Mouse (Mus musculus) C2C12 (cell line): ENCODE measurements around the gene Krtap21-1. TPM values are rescaled to one million over a fixed set of nuclear protein-coding genes. Genes with fewer than 3 reads are reported as not detected.

Experiments used
- H3K27me3 ChIP-seq: one replicate; pipeline ENCODE4 v1.6.1; 2011; ENCODE audit not compliant: control insufficient read depth, insufficient read depth, insufficient read length
- H3K36me3 ChIP-seq: one replicate; pipeline ENCODE4 v1.6.1; 2011; ENCODE audit not compliant: control insufficient read depth, insufficient read depth
- H3K4me3 ChIP-seq: one replicate; pipeline ENCODE4 v1.5.1; 2011; ENCODE audit warnings: mild to moderate bottlenecking, control low read depth; ENCODE audit not compliant: poor library complexity, insufficient read depth, severe bottlenecking
- H3K79me2 ChIP-seq: one replicate; pipeline ENCODE4 v1.6.1; 2011; ENCODE audit not compliant: control insufficient read depth, insufficient read depth
- H3K79me3 ChIP-seq: one replicate; pipeline ENCODE4 v1.6.1; 2011; ENCODE audit warnings: low read depth, control low read depth
- H3ac ChIP-seq: one replicate; pipeline ENCODE3; 2011; ENCODE audit warnings: low read depth; ENCODE audit not compliant: control insufficient read depth, insufficient read length
- CEBPB ChIP-seq: IDR thresholded peaks from one replicate; pipeline ENCODE4 v1.6.1; 2011; ENCODE audit warnings: low read depth, mild to moderate bottlenecking, control low read depth, moderate library complexity
- CTCF ChIP-seq: IDR thresholded peaks from one replicate; pipeline ENCODE4 v1.5.1; 2011; ENCODE audit not compliant: control insufficient read depth, insufficient read depth, insufficient read length
- FOSL1 ChIP-seq: IDR thresholded peaks from one replicate; pipeline ENCODE4 v1.8.0; 2011; ENCODE audit warnings: mild to moderate bottlenecking, low read length; ENCODE audit not compliant: poor library complexity, insufficient read depth, severe bottlenecking
- MAX ChIP-seq: IDR thresholded peaks from one replicate; pipeline ENCODE4 v1.6.1; 2011; ENCODE audit warnings: mild to moderate bottlenecking, control low read depth
- MYOD1 ChIP-seq: IDR thresholded peaks from one replicate; pipeline ENCODE4 v1.6.1; 2011; ENCODE audit warnings: low read depth; ENCODE audit not compliant: control insufficient read depth, insufficient read length
- MYOG ChIP-seq: IDR thresholded peaks from one replicate; pipeline ENCODE4 v1.6.1; 2011; ENCODE audit not compliant: control insufficient read depth, insufficient read length; ENCODE audit errors: extremely low read depth
- USF1 ChIP-seq: IDR thresholded peaks from one replicate; pipeline ENCODE4 v1.6.1; 2011; ENCODE audit warnings: low read depth, mild to moderate bottlenecking, control low read depth, moderate library complexity
- polyA plus RNA-seq: library from polyadenylated mRNA; unstranded; fragments of >200 nt; fragmentation: generic; extraction: Trizol; gene quantifications from one replicate; pipeline ENCODE4 v1.2.1, GENCODE M21; 2012; ENCODE audit warnings: missing spikeins

Krtap21-1 gene
- polyA plus RNA-seq, 1 experiment, result not detected

DNA sequence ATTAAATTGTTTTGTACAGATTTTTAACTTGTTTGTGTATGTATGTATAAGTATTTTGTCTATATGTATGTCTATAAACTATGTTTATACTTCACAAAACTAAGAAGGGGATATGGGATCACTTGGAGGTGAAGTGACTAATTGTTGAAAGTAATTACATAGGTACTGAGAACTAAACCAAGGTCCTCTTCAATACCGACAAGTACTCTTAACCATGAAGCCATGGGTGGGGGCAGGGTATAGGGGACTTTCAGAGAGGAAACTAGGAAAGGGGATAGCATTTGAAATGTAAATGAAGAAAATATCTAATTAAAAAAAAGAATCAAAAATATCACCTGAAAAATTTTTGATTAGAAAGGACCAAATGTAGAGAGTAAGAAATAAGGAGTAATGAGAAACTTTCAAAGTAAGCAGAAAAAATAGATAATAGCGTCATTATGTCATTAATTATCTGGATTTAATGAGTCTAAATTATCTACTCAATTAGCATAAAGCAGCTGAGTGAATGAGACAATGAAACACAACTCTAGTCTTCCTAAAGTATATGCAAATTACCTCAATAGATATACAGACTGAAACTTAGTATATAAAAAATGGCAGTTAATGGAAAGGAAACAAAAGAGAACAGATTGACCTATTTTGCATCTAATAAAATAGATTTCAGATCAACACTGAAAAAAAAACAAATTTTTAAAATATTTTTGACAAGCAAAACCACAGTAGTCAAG, 30.8 kb downstream of the Krtap21-1 start:
- Histone ChIP-seq H3K27me3 (no peaks in the 10 kb centered on the region), H3ac (no peak overlapping the region), H3K79me2 (no peaks in the 10 kb centered on the region), H3K36me3 (no peaks in the 10 kb centered on the region), H3K4me3 (no peak overlapping the region), H3K79me3 (no peaks in the 10 kb centered on the region)
- TF ChIP-seq MAX (no peak), CTCF (no peak), MYOD1 (no peak), FOSL1 (no peak), MYOG (no peak), CEBPB (no peak), USF1 (no peak)

Other genes with a start within 250 kb of the Krtap21-1 start
- gene Gm9789, start 245.9 kb downstream of the Krtap21-1 start, polyA plus RNA-seq, result not detected
- not detected for gene Gm7735, start 234.4 kb downstream of the Krtap21-1 start, polyA plus RNA-seq
- gene 1110057P08Rik, start 229.1 kb downstream of the Krtap21-1 start, polyA plus RNA-seq, result not detected
- gene Krtap20-2, start 198.0 kb downstream of the Krtap21-1 start, polyA plus RNA-seq, result not detected
- gene Krtap6-2, start 16.2 kb upstream of the Krtap21-1 start, polyA plus RNA-seq, result not detected
- not detected for gene Krtap8-1, start 84.1 kb upstream of the Krtap21-1 start, polyA plus RNA-seq
- not detected for gene Krtap7-1, start 104.5 kb upstream of the Krtap21-1 start, polyA plus RNA-seq
- gene Krtap11-1, start 167.3 kb upstream of the Krtap21-1 start, polyA plus RNA-seq, result not detected